Mouse (Mus musculus) lung, postnatal 10 days (tissue): Measurements from ENCODE around the gene Rsph10b.
"Not testable (repeated sequence)": the region's sequence is repeated elsewhere in the genome, so short reads cannot be mapped to it uniquely, and the experiment has no call there.

Source experiments
- DNase-seq: peaks from one replicate; pipeline ENCODE4 v3.0.0; 2021

Gene Rsph10b

GRCm38 (mm10) chr5:143994632-143995365 lies 62.0 kb downstream of the Rsph10b start:
- no peak for DNase-seq

GRCm38 (mm10) chr5:143999409-143999808 lies 66.6 kb downstream of the Rsph10b start:
- DNase-seq = peak; percentile 18

- no peak for DNase-seq
Observed at GRCm38 (mm10) chr5:144002461-144003192, 69.8 kb downstream of the Rsph10b start.

- DNase-seq = not testable (repeated sequence)
Observed at GRCm38 (mm10) chr5:144013366-144014134, 80.7 kb downstream of the Rsph10b start.

GRCm38 (mm10) chr5:144014551-144015311 lies 81.9 kb downstream of the Rsph10b start, which contains the start of gene Ccz1:
TSS of gene Ccz1 (minus strand) at chr5:144014877.
- peak; percentile 87 for DNase-seq

GRCm38 (mm10) chr5:144015312-144015650 lies 82.4 kb downstream of the Rsph10b start:
- DNase-seq = no peak

GRCm38 (mm10) chr5:144015845-144016244 lies 83.0 kb downstream of the Rsph10b start:
- no peak for DNase-seq

GRCm38 (mm10) chr5:144026620-144027263 lies 93.9 kb downstream of the Rsph10b start, which contains the start of gene Ocm:
TSS of gene Ocm (minus strand) at chr5:144026670.
- DNase-seq = no peak

- no peak for DNase-seq
Observed at GRCm38 (mm10) chr5:144032491-144032890, 99.7 kb downstream of the Rsph10b start.

- no peak for DNase-seq
Observed at GRCm38 (mm10) chr5:144034567-144034966, 101.7 kb downstream of the Rsph10b start.
